Mouse (Mus musculus): ENCODE results near the gene Tnk1.

GRCm38 (mm10) chr11:69803786-69804651 lies 54.5 kb downstream of the Tnk1 start:
- peak; percentile 84 for TF ChIP-seq CTCF (IDR thresholded peaks at IDR 0.05; ENCODE audit: low read depth)
- no peak for TF ChIP-seq EP300 (IDR thresholded peaks at IDR 0.05; ENCODE audit: low read depth)

Data from liver, postnatal 0 days (tissue).